Mouse (Mus musculus) left cerebral cortex, adult 8-10 months (tissue): ENCODE measurements at regions not wholly inside any gene's neighbourhood (a gene's known extent, or its start where the extent isn't known, plus 50 kb on each side); places are given as distances from the start of the nearest gene placed in this dataset.

ENCODE experiments used
- DNase-seq, 2 experiments: peaks; one replicate each; pipeline ENCODE4 v3.0.0; 2022; ENCODE audit warnings: low spot score in 2 of 2

GRCm38 (mm10) chr12:77962631-77963030 lies 231.4 kb upstream of the Gm6657 start:
- DNase-seq = no peak

DNA sequence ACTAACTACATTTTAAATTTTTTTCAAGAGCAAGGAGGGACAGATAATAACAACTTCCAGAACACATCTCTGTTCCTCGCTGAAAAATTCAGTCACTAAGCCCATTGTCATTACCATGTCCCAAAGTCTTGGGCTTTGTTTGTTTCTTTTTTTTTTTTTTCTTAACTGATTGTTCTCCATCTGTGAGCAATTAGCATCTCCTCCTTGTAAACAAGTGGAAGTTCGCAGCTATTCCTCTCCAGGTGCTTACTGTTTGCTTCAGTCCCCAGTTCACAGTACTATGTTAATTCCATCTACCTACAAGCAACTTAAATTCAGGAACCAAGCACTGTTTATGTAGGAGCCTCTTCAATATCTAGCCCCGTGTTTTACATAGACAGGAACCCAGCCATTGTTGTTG lies 225.5 kb upstream of the Gm6657 start:
- no peak for DNase-seq

- DNase-seq = no peak
Measured at GRCm38 (mm10) chr12:77970026-77970425, 224.0 kb upstream of the Gm6657 start.

DNA sequence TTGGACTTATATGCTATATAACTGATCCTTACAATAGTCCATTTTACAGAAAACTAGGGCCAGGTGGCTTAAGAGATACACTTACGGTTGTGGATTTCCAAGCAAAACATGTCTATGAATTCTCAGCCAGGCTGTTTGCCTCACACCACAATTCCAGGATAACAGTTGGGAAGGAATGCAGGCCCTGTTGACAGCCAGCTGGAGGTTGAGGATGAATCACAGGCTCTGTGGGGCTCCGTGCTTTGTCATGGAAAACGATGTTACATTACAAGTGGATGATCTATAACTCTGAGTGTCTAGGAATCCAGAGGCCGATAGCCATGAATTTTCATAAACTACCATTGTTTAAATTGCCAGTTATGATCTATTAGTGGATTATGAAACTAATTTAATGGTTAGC lies 221.9 kb upstream of the Gm6657 start:
- DNase-seq = no peak

GRCm38 (mm10) chr12:77976952-77977351 lies 217.1 kb upstream of the Gm6657 start:
- no peak for DNase-seq

GRCm38 (mm10) chr12:77986738-77987137 lies 207.3 kb upstream of the Gm6657 start:
- DNase-seq = no peak

- no peak for DNase-seq
Measured at GRCm38 (mm10) chr12:77989766-77990165, 204.3 kb upstream of the Gm6657 start.

DNA sequence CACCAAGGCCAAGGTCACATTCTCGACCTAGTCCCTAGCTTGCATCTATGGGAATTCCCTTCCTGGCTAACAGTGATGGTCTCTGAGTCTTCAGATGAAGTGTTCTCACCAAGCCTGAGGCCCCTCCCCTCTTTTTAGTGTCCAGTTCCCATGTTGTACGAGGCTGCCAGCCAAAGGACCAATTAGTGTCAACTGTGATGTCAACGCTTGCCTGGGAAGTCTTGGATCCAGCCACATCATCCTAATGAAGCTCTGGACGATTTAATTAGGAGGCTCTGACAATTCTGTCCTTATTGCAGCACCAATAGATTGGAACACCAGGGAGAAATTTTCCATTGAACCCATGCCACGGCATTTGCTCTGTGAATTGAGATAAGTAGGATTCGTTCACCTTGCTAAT lies 202.4 kb upstream of the Gm6657 start:
- peak in 1 of 2 experiments; percentile 41 for DNase-seq

- no peak for DNase-seq
Measured at GRCm38 (mm10) chr12:77994176-77994575, 199.9 kb upstream of the Gm6657 start.

GRCm38 (mm10) chr12:77997916-77998315 lies 196.1 kb upstream of the Gm6657 start:
- peak in 1 of 2 experiments; percentile 14 for DNase-seq

DNA sequence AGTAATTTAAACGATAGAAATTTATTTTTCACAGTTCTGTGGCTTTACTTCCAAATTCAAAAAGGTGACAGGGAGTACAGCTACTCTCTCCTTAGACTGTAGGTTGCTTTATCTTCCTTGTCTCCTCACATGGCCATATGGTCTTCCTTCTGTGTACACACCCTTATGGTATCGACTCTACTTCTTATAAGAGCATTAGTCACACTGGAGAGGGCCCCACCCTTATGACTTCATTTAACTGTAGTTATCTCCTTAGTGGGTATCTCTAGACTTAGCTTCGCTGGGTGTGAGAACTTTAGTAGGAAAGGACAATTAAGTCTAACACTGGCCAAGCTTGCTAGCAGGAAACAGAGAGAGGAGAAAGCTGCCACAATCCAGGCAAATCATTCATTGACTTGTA lies 193.6 kb upstream of the Gm6657 start:
- DNase-seq = no peak

GRCm38 (mm10) chr12:78001846-78002245 lies 192.2 kb upstream of the Gm6657 start:
- peak; percentile 28 to 89 for DNase-seq

DNA sequence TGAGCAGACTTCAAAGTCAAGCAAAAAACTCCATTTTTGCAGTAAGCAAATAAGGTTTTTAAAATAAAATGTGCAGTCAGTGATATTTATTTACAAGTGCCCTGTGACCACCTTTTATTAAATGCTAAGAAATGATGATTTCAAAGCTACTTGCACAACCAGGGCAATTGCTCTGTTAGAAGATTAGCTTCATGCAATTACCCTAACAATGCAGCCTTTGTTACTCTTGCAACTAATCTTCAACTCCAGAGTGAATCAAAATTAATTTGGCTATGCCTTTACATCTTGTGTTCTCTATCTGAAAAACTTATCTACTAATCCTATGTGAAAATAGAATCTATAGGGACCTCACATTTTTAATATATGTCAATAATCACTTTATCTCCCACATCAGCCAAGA lies 160.3 kb upstream of the Gm6657 start:
- no peak for DNase-seq

- DNase-seq = no peak
Measured at GRCm38 (mm10) chr12:78046582-78046981, 147.5 kb upstream of the Gm6657 start.

GRCm38 (mm10) chr12:78055956-78056355 lies 138.1 kb upstream of the Gm6657 start:
- peak in 1 of 2 experiments; percentile 63 for DNase-seq

DNA sequence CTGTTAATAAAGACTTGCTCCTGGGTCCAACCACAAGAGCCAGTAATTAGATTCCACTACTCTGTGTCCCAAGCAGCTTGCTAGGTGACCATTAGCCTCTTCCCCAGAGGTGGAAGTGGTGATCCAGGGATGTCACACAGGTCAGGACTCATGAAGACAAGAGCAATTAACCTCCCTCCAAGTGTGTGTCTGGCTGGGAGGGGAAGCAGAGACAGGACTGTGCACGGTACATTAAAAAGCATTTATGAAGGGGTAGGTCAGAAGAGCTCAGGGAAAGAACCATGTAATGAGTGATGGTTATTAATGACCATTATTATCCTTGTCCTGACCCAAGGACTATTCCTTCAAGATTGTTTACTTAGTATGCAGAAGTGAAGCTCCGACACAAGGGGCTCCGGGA lies 136.9 kb upstream of the Gm6657 start:
- DNase-seq = no peak

GRCm38 (mm10) chr12:78059965-78060364 lies 134.1 kb upstream of the Gm6657 start:
- peak in 1 of 2 experiments; percentile 10 for DNase-seq

DNA sequence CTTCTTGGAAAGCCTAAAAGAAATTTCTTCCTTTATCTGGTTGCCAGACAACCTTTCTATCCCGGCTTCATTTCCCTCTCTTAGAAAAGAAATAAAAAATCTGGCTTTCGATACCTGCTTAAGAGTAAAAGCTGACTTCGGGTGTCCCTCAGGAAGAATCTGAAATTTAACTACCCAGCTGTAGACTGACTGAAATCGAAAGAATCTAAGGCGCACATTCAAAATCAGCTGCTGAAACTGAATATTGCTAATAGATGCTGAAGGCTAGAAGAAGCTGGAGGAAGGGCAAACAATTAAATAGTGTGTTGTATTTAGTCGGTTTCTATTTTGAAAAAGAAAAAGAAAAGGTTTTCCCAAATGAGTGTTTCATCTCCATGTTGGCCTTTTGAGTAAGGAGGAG lies 128.0 kb upstream of the Gm6657 start:
- DNase-seq = no peak

- no peak for DNase-seq
Measured at GRCm38 (mm10) chr12:78072935-78073334, 121.1 kb upstream of the Gm6657 start.

DNA sequence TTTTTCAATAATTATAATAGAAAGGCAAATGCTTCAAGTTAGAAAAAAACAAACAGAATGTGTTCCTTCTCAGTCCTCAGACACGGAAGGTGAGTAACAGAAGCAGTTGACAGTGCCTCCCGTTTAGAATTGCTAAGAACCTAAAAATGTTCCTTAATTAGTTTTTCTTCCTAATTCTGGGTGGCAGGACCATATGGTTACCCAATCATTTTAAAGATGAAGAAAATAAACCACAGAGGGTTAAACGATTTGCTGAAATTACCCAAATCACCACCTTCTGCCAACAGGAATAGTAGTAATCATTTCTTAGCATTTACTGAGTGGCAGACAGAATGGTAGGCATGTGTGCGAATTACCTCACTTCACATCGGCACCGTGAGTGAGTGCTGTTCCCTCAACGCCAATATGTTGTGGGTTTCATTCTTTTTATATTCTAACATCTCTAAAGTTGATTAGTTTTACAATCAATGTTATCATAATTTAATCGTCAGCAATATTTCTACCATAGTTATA lies 119.7 kb upstream of the Gm6657 start:
- DNase-seq = no peak

DNA sequence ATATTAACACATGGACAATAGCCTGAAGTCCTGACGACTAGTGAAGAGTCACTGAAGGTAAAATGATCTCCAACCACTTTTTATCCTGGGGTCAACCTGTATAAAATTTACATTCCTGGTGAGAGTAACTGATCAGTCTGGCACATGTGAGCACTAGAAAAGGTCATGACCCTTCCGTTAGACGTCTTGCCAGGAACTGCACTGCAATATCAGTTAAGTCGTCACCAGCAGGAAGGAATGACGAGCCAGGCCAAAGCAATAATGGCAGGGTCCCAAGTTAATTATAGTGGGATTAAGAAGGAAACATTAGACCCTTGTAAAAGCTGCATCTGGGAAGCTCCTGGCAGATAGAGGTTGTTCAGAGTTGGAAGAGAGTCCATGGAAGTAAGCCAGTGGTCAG lies 116.8 kb upstream of the Gm6657 start:
- DNase-seq = no peak

- no peak for DNase-seq
Measured at GRCm38 (mm10) chr12:78082163-78082562, 111.9 kb upstream of the Gm6657 start.

GRCm38 (mm10) chr12:78086016-78086415 lies 108.0 kb upstream of the Gm6657 start:
- no peak for DNase-seq

DNA sequence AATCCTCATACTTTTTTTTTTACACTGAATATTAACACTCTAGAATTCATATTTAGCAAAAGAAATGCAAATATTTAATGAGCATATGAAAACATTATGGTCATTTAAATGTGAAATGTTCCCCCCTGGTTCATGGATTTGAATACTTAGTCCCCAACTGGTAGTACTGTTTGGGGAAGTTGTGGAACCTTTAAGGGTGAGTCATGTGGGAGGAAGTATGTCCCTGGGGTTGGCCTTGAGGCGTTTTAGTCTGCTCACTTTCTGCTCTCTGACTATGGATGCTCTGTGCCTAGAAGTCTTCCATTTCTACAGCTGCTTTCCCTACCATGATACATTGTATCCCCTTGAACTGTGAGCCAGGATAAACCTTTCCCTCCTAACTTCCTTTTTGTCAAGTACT lies 106.1 kb upstream of the Gm6657 start:
- no peak for DNase-seq
